Comparison of ENCODE assay signal across 8 mouse cellular contexts in genomic region chr12:84451801-84452200, GRCm38 (mm10). TPM values are rescaled to one million over a fixed set of nuclear protein-coding genes. Genes with fewer than 3 reads are reported as not detected.
DNase-seq lines count a peak whose midpoint lies in the region; ATAC-seq and TF ChIP-seq lines count a peak whose summit lies in the region.

No protein-coding gene starts in this region.

- peaks cover 1% of the 10 kb centered on the region for H3K36me3 ChIP-seq in heart, embryonic 12.5 days
- H3K36me3 ChIP-seq in C2C12 (ENCODE audit: control insufficient read depth, insufficient read depth) = no peaks in the 10 kb centered on the region
- H3K36me3 ChIP-seq in hindbrain, embryonic 14.5 days (replicated peaks; ENCODE audit: control insufficient read depth, insufficient read depth) = peaks cover under 1% of the 10 kb centered on the region; the same call in 1 of the 2 replicates
- no peaks in the 10 kb centered on the region for H3K36me3 ChIP-seq in lung, postnatal 0 days (ENCODE audit: insufficient read depth, low read length)

- H3ac ChIP-seq in C2C12 (ENCODE audit: control insufficient read depth, insufficient read length, low read depth) = peak overlapping the region; percentile 83

- H3K4me1 ChIP-seq in heart, embryonic 12.5 days (replicated peaks) = peaks cover 32% of the 10 kb centered on the region
- peaks cover 10% of the 10 kb centered on the region for H3K4me1 ChIP-seq in bone marrow macrophage, adult 2 months (ENCODE audit: control insufficient read depth, insufficient read depth, low read length)
- H3K4me1 ChIP-seq in hindbrain, embryonic 14.5 days (replicated peaks; ENCODE audit: control insufficient read depth, insufficient read depth, low read length) = 0 out of 2 replicates have a peak, but pooled peaks cover 11% of the 10 kb centered on the region
- H3K4me1 ChIP-seq in lung, postnatal 0 days (ENCODE audit: insufficient read depth, low read depth, low read length) = peaks cover 8% of the 10 kb centered on the region; the same call in 1 of the 2 replicates

- 1% methylated on average over 11 of the region's 11 CpGs for WGBS in heart, embryonic 12.5 days
- WGBS in hindbrain, embryonic 14.5 days = under 1% methylated on average over 11 of the region's 11 CpGs
- WGBS in lung, postnatal 0 days = 1% methylated on average over 11 of the region's 11 CpGs

- H3K4me3 ChIP-seq in heart, embryonic 12.5 days = peak overlapping the region; percentile 67
- H3K4me3 ChIP-seq in C2C12 (ENCODE audit: insufficient read depth, poor library complexity, severe bottlenecking) = peak overlapping the region; percentile 62
- peak overlapping the region; percentile 80 for H3K4me3 ChIP-seq in bone marrow macrophage, adult 2 months (ENCODE audit: insufficient read depth, low read length)
- H3K4me3 ChIP-seq in hindbrain, embryonic 14.5 days (replicated peaks; ENCODE audit: low read length) = peak overlapping the region; percentile 54
- H3K4me3 ChIP-seq in lung, postnatal 0 days (ENCODE audit: low read depth, low read length) = peak overlapping the region; percentile 70

- H3K27me3 ChIP-seq in heart, embryonic 12.5 days (replicated peaks) = no peaks in the 10 kb centered on the region
- peaks cover 6% of the 10 kb centered on the region for H3K27me3 ChIP-seq in C2C12 (ENCODE audit: control insufficient read depth, insufficient read depth, insufficient read length)
- no peaks in the 10 kb centered on the region for H3K27me3 ChIP-seq in hindbrain, embryonic 14.5 days (ENCODE audit: control insufficient read depth, insufficient read depth, low read length)
- H3K27me3 ChIP-seq in lung, postnatal 0 days (replicated peaks; ENCODE audit: insufficient read depth, low read length) = no peaks in the 10 kb centered on the region

- TF ChIP-seq EP300 in lung, postnatal 0 days (IDR thresholded peaks at IDR 0.05) = no peak

- peaks cover 30% of the 10 kb centered on the region for H3K79me2 ChIP-seq in C2C12 (ENCODE audit: control insufficient read depth, insufficient read depth)

- peak overlapping the region; percentile 84 for H3K9ac ChIP-seq in heart, embryonic 12.5 days
- H3K9ac ChIP-seq in hindbrain, embryonic 14.5 days = peak overlapping the region; percentile 52
- peak overlapping the region; percentile 58 for H3K9ac ChIP-seq in lung, postnatal 0 days (replicated peaks; ENCODE audit: low read depth)

- ATAC-seq in heart, embryonic 12.5 days (ENCODE audit: insufficient number of reproducible peaks, low FRiP score) = no peak
- ATAC-seq in hindbrain, embryonic 14.5 days (ENCODE audit: low FRiP score) = no peak
- no peak for ATAC-seq in lung, postnatal 0 days

- intact Hi-C loops in heart, postnatal 10 days (cut with DNase I) = loop anchor here (5.0 kb wide), 1 partner anchor 90 kb away; the partner anchor contains the start of genes Coq6 and Fam161b

- H3K27ac ChIP-seq in heart, embryonic 12.5 days (ENCODE audit: poor library complexity, severe bottlenecking) = peak overlapping the region; percentile 15
- peak overlapping the region; percentile 39 for H3K27ac ChIP-seq in bone marrow macrophage, adult 2 months (ENCODE audit: insufficient read depth, low read depth, low read length)
- peak overlapping the region; percentile 54 for H3K27ac ChIP-seq in hindbrain, embryonic 14.5 days
- peak overlapping the region; percentile 91 for H3K27ac ChIP-seq in lung, postnatal 0 days (ENCODE audit: low read length)

- no peak for DNase-seq in heart, postnatal 10 days
- DNase-seq in hindbrain, embryonic 14.5 days (ENCODE audit: low spot score) = no peak
- DNase-seq in lung, postnatal 0 days (ENCODE audit: low spot score) = peak; percentile 13
- DNase-seq in urinary bladder, postnatal 14 days (ENCODE audit: low spot score) = no peak
- no peak for DNase-seq in adrenal gland, adult 2 months

- TF ChIP-seq POLR2A in bone marrow macrophage, adult 2 months (IDR thresholded peaks at IDR 0.05; ENCODE audit: borderline replicate concordance, low read depth, low read length) = no peak

- H3K79me3 ChIP-seq in C2C12 (ENCODE audit: low read depth) = peaks cover 15% of the 10 kb centered on the region

- no peaks in the 10 kb centered on the region for H3K9me3 ChIP-seq in heart, embryonic 12.5 days (replicated peaks)
- H3K9me3 ChIP-seq in hindbrain, embryonic 14.5 days (ENCODE audit: control insufficient read depth, low read length) = no peaks in the 10 kb centered on the region
- H3K9me3 ChIP-seq in lung, postnatal 0 days (ENCODE audit: low read length) = no peaks in the 10 kb centered on the region

- no peak for TF ChIP-seq CTCF in C2C12 (IDR thresholded peaks at IDR 0.05; ENCODE audit: control insufficient read depth, insufficient read depth, insufficient read length)
- no peak for TF ChIP-seq CTCF in bone marrow macrophage, adult 2 months (IDR thresholded peaks at IDR 0.05; ENCODE audit: low read depth, low read length)
- TF ChIP-seq CTCF in lung, postnatal 0 days (IDR thresholded peaks at IDR 0.05) = no peak

- peak overlapping the region; percentile 100 for H3K4me2 ChIP-seq in heart, embryonic 12.5 days
- H3K4me2 ChIP-seq in hindbrain, embryonic 14.5 days (replicated peaks) = peak overlapping the region; percentile 63
- peak overlapping the region; percentile 80 for H3K4me2 ChIP-seq in lung, postnatal 0 days (replicated peaks; ENCODE audit: low read depth, low read length)

TF ChIP-seq in C2C12, 6 proteins besides CTCF, POLR2A, EP300 and RAD21:
- TF ChIP-seq CEBPB (IDR thresholded peaks at IDR 0.05; ENCODE audit: low read depth) (no peak), FOSL1 (IDR thresholded peaks at IDR 0.05; ENCODE audit: insufficient read depth, low read length, poor library complexity, severe bottlenecking) (no peak), USF1 (IDR thresholded peaks at IDR 0.05; ENCODE audit: low read depth) (no peak), MYOD1 (IDR thresholded peaks at IDR 0.05; ENCODE audit: control insufficient read depth, insufficient read length, low read depth) (no peak), MYOG (IDR thresholded peaks at IDR 0.05; ENCODE audit: control insufficient read depth, extremely low read depth, insufficient read length) (no peak), MAX (IDR thresholded peaks at IDR 0.05) (no peak)
TF ChIP-seq in C2C12: peak in this region for 0.

RNA-seq across cellular contexts. Expression of gene Lin52, which starts 0.6 kb away (rescaled TPM):
- polyA plus RNA-seq in heart, embryonic 12.5 days (2016; fragmentation: Nextera tagmentation; extraction: Ambion mirVana) = 15.4 and 15.8 TPM in 2 replicates
- total RNA-seq in heart, postnatal 10 days (2021) = 1 to 10 TPM; 8.0 to 9.1 TPM
- 2.8 TPM for polyA plus RNA-seq in C2C12 (2012; fragmentation: generic; extraction: Trizol)
- 10.3 and 13.7 TPM in 2 replicates for polyA plus RNA-seq in bone marrow macrophage, adult 2 months (2012; ENCODE audit: insufficient read depth, insufficient read length, missing spikeins)
- polyA plus RNA-seq in hindbrain, embryonic 14.5 days (2014; fragmentation: Nextera tagmentation; extraction: Ambion mirVana) = 30.4 and 34.3 TPM in 2 replicates
- 18.2 and 18.5 TPM in 2 replicates for polyA plus RNA-seq in lung, postnatal 0 days (2015; fragmentation: Nextera tagmentation; extraction: Ambion mirVana)
- 10 to 100 TPM; 16.2 to 19.7 TPM for total RNA-seq in adrenal gland, adult 2 months (2021)
- polyA plus RNA-seq in adrenal gland, adult 2 months (2012; rRNA removed) = 5.0 and 6.9 TPM in 2 replicates

RNA-seq across cellular contexts. Expression of gene Aldh6a1, which starts 1.0 kb away (rescaled TPM):
- polyA plus RNA-seq in heart, embryonic 12.5 days (2016; fragmentation: Nextera tagmentation; extraction: Ambion mirVana) = 43.6 and 43.9 TPM in 2 replicates
- 10 to 100 TPM; 59.7 to 66.2 TPM for total RNA-seq in heart, postnatal 10 days (2021)
- polyA plus RNA-seq in C2C12 (2012; fragmentation: generic; extraction: Trizol) = 0.47 TPM
- 15.0 and 18.3 TPM in 2 replicates for polyA plus RNA-seq in bone marrow macrophage, adult 2 months (2012; ENCODE audit: insufficient read depth, insufficient read length, missing spikeins)
- 37.9 and 38.3 TPM in 2 replicates for polyA plus RNA-seq in hindbrain, embryonic 14.5 days (2014; fragmentation: Nextera tagmentation; extraction: Ambion mirVana)
- 52.1 and 67.5 TPM in 2 replicates for polyA plus RNA-seq in lung, postnatal 0 days (2015; fragmentation: Nextera tagmentation; extraction: Ambion mirVana)
- 100 to 1,000 TPM; 211 to 272 TPM for total RNA-seq in adrenal gland, adult 2 months (2021)
- polyA plus RNA-seq in adrenal gland, adult 2 months (2012; rRNA removed) = 21.7 and 22.0 TPM in 2 replicates

RNA-seq across cellular contexts. Expression of gene Rnf113a2, which starts 34.8 kb away (rescaled TPM):
- 21.3 and 24.4 TPM in 2 replicates for polyA plus RNA-seq in heart, embryonic 12.5 days (2016; fragmentation: Nextera tagmentation; extraction: Ambion mirVana)
- 10 to 100 TPM; 10.7 TPM for total RNA-seq in heart, postnatal 10 days (2021)
- 3.0 TPM for polyA plus RNA-seq in C2C12 (2012; fragmentation: generic; extraction: Trizol)
- 17.9 and 18.2 TPM in 2 replicates for polyA plus RNA-seq in bone marrow macrophage, adult 2 months (2012; ENCODE audit: insufficient read depth, insufficient read length, missing spikeins)
- polyA plus RNA-seq in hindbrain, embryonic 14.5 days (2014; fragmentation: Nextera tagmentation; extraction: Ambion mirVana) = 22.0 and 23.8 TPM in 2 replicates
- polyA plus RNA-seq in lung, postnatal 0 days (2015; fragmentation: Nextera tagmentation; extraction: Ambion mirVana) = 22.9 and 23.0 TPM in 2 replicates
- 10 to 100 TPM; 16.0 to 19.6 TPM for total RNA-seq in adrenal gland, adult 2 months (2021)
- 0.73 and 0.86 TPM in 2 replicates for polyA plus RNA-seq in adrenal gland, adult 2 months (2012; rRNA removed)

RNA-seq across cellular contexts. Expression of gene Bbof1, which starts 42.9 kb away (rescaled TPM):
- polyA plus RNA-seq in heart, embryonic 12.5 days (2016; fragmentation: Nextera tagmentation; extraction: Ambion mirVana) = 1.4 and 1.5 TPM in 2 replicates
- total RNA-seq in heart, postnatal 10 days (2021) = 1 to 10 TPM; 1.9 TPM
- 0.25 TPM for polyA plus RNA-seq in C2C12 (2012; fragmentation: generic; extraction: Trizol)
- 0.90 and 1.2 TPM in 2 replicates for polyA plus RNA-seq in bone marrow macrophage, adult 2 months (2012; ENCODE audit: insufficient read depth, insufficient read length, missing spikeins)
- 2.6 and 3.0 TPM in 2 replicates for polyA plus RNA-seq in hindbrain, embryonic 14.5 days (2014; fragmentation: Nextera tagmentation; extraction: Ambion mirVana)
- polyA plus RNA-seq in lung, postnatal 0 days (2015; fragmentation: Nextera tagmentation; extraction: Ambion mirVana) = 2.8 TPM in 2 replicates
- 1 to 10 TPM; 2.7 to 3.4 TPM for total RNA-seq in adrenal gland, adult 2 months (2021)
- not detected in 2 replicates for polyA plus RNA-seq in adrenal gland, adult 2 months (2012; rRNA removed)

RNA-seq across cellular contexts. Expression of gene Entpd5, which starts 43.0 kb away (rescaled TPM):
- 32.6 and 33.5 TPM in 2 replicates for polyA plus RNA-seq in heart, embryonic 12.5 days (2016; fragmentation: Nextera tagmentation; extraction: Ambion mirVana)
- 10 to 100 TPM; 50.0 to 58.4 TPM for total RNA-seq in heart, postnatal 10 days (2021)
- 4.5 TPM for polyA plus RNA-seq in C2C12 (2012; fragmentation: generic; extraction: Trizol)
- 14.2 and 18.7 TPM in 2 replicates for polyA plus RNA-seq in bone marrow macrophage, adult 2 months (2012; ENCODE audit: insufficient read depth, insufficient read length, missing spikeins)
- 11.3 and 13.6 TPM in 2 replicates for polyA plus RNA-seq in hindbrain, embryonic 14.5 days (2014; fragmentation: Nextera tagmentation; extraction: Ambion mirVana)
- 10.8 TPM in 2 replicates for polyA plus RNA-seq in lung, postnatal 0 days (2015; fragmentation: Nextera tagmentation; extraction: Ambion mirVana)
- 100 to 1,000 TPM; 124 to 126 TPM for total RNA-seq in adrenal gland, adult 2 months (2021)
- 11.9 and 14.8 TPM in 2 replicates for polyA plus RNA-seq in adrenal gland, adult 2 months (2012; rRNA removed)

Comparison
In these comparisons a context has a peak if more than half of its experiments do, and no peak if none do; other contexts are left out.
1. H3K27ac ChIP-seq: peak in every context shown above with its lines; median percentile 91 in lung, postnatal 0 days; 54 in hindbrain, embryonic 14.5 days; 39 in bone marrow macrophage, adult 2 months; 15 in heart, embryonic 12.5 days.
2. RNA of gene Aldh6a1, which starts 1.0 kb away (polyA plus RNA-seq): 52.1 to 67.5 TPM in lung, postnatal 0 days, 43.6 to 43.9 TPM in heart, embryonic 12.5 days, 37.9 to 38.3 TPM in hindbrain, embryonic 14.5 days, 21.7 to 22.0 TPM in adrenal gland, adult 2 months and 15.0 to 18.3 TPM in bone marrow macrophage, adult 2 months; 0.47 TPM in C2C12 (single experiment); every median in the first group is over 10 times any median in the second.
3. Peak in every context shown above with its lines, with median percentiles within 50 percentile points of each other: H3K4me2 ChIP-seq, H3K4me3 ChIP-seq and H3K9ac ChIP-seq.